Mouse (Mus musculus) myocyte (in vitro differentiated cells): ENCODE measurements at regions not wholly inside any gene's neighbourhood (a gene's known extent, or its start where the extent isn't known, plus 50 kb on each side); places are given as distances from the start of the nearest gene placed in this dataset.

Experiments used
- H3K27me3 ChIP-seq: one replicate; pipeline ENCODE4 v1.6.1; 2011; ENCODE audit not compliant: control insufficient read depth, insufficient read depth, insufficient read length
- H3K36me3 ChIP-seq: one replicate; pipeline ENCODE4 v1.6.1; 2011; ENCODE audit not compliant: control insufficient read depth, insufficient read depth
- H3K4me2 ChIP-seq: one replicate; pipeline ENCODE4 v1.6.1; 2011; ENCODE audit warnings: low read depth, control low read depth
- H3K4me3 ChIP-seq: one replicate; pipeline ENCODE4 v1.5.1; 2011; ENCODE audit warnings: mild to moderate bottlenecking, control low read depth, moderate library complexity
- H3K79me2 ChIP-seq: one replicate; pipeline ENCODE4 v1.6.1; 2011; ENCODE audit not compliant: control insufficient read depth, insufficient read depth
- H3ac ChIP-seq: one replicate; pipeline ENCODE4 v1.6.1; 2011; ENCODE audit not compliant: control insufficient read depth, insufficient read length
- CEBPB ChIP-seq: IDR thresholded peaks from 2 replicates; pipeline ENCODE4 v1.6.1; 2011; ENCODE audit warnings: mild to moderate bottlenecking, moderate library complexity; ENCODE audit not compliant: poor library complexity, insufficient read depth, severe bottlenecking
- E2F4 ChIP-seq: IDR thresholded peaks from one replicate; pipeline ENCODE4 v1.6.1; 2011; ENCODE audit warnings: mild to moderate bottlenecking, control low read depth, moderate library complexity; ENCODE audit not compliant: insufficient read depth
- MAX ChIP-seq: IDR thresholded peaks from one replicate; pipeline ENCODE4 v1.6.1; 2011; ENCODE audit warnings: low read depth, mild to moderate bottlenecking, control low read depth
- MYOD1 ChIP-seq, 3 experiments: IDR thresholded peaks; one replicate each; pipeline ENCODE4 v1.6.1; 2011; ENCODE audit warnings: control low read depth in 2 of 3, low read depth in 2 of 3, mild to moderate bottlenecking in 2 of 3, moderate library complexity in 1 of 3; ENCODE audit not compliant: insufficient read length in 2 of 3, control insufficient read depth in 1 of 3
- MYOG ChIP-seq, 3 experiments: IDR thresholded peaks; one replicate each; pipeline ENCODE4 v1.6.1; 2011; ENCODE audit warnings: control low read depth in 2 of 3, low read depth in 2 of 3, mild to moderate bottlenecking in 2 of 3; ENCODE audit not compliant: insufficient read length in 2 of 3, control insufficient read depth in 1 of 3, insufficient read depth in 1 of 3
- POLR2A ChIP-seq: IDR thresholded peaks from one replicate; pipeline ENCODE4 v1.6.1; 2011; ENCODE audit warnings: low read depth, mild to moderate bottlenecking, control low read depth, moderate library complexity; ENCODE audit not compliant: insufficient read length
- POLR2AphosphoS2 ChIP-seq: IDR thresholded peaks from one replicate; pipeline ENCODE4 v1.6.1; 2011; ENCODE audit warnings: low read depth, control low read depth; ENCODE audit not compliant: insufficient read length
- REST ChIP-seq: IDR thresholded peaks from one replicate; pipeline ENCODE4 v1.6.1; 2011; ENCODE audit warnings: mild to moderate bottlenecking, control low read depth, moderate library complexity; ENCODE audit not compliant: insufficient read depth, insufficient read length
- SRF ChIP-seq: IDR thresholded peaks from one replicate; pipeline ENCODE4 v1.6.1; 2011; ENCODE audit warnings: low read depth; ENCODE audit not compliant: control insufficient read depth, insufficient read length
- TCF12 ChIP-seq: IDR thresholded peaks from one replicate; pipeline ENCODE4 v1.6.1; 2011; ENCODE audit warnings: mild to moderate bottlenecking, control low read depth; ENCODE audit not compliant: poor library complexity, insufficient read depth, severe bottlenecking
- TCF3 ChIP-seq: IDR thresholded peaks from one replicate; pipeline ENCODE4 v1.6.1; 2011; ENCODE audit warnings: low read depth, control low read depth; ENCODE audit not compliant: insufficient read length
- USF1 ChIP-seq: IDR thresholded peaks from one replicate; pipeline ENCODE4 v1.6.1; 2011; ENCODE audit warnings: low read depth, mild to moderate bottlenecking, control low read depth, moderate library complexity

DNA sequence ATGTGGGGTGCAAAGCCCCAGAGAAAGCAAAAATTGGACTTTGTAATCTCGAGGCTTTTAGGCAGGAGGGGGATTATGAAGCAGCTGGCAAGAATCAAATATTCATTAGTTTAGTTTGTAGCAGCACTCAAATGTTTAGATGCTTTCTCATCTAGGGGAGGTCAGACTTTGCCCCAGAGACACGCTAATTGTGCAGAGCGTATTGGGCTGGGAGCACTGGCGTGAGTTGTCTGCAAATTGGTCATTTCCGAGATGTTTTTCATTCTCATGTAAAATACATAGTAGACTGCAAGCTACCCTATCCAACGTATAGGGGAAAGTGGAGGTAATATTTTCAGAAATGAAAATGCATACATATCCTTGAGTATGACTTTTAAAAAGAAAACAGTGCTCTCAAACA lies 139.2 kb upstream of the Palmd start:
- H3K27me3 ChIP-seq = no peaks in the 10 kb centered on the region
- H3K4me2 ChIP-seq = no peak overlapping the region
- no peak overlapping the region for H3K4me3 ChIP-seq
- TF ChIP-seq TCF3 (no peak), TCF12 (no peak), POLR2AphosphoS2 (no peak), SRF (no peak), REST (no peak), MYOG (IDR thresholded peaks at IDR 0.05; ENCODE audit: control insufficient read depth in 1 of 3, insufficient read depth in 1 of 3, insufficient read length in 2 of 3, low read depth in 2 of 3) (no peak), CEBPB (no peak), MYOD1 (IDR thresholded peaks at IDR 0.05; ENCODE audit: control insufficient read depth in 1 of 3, insufficient read length in 2 of 3, low read depth in 2 of 3) (no peak)
- no peaks in the 10 kb centered on the region for H3K36me3 ChIP-seq
- no peak overlapping the region for H3ac ChIP-seq
- H3K79me2 ChIP-seq = no peaks in the 10 kb centered on the region

DNA sequence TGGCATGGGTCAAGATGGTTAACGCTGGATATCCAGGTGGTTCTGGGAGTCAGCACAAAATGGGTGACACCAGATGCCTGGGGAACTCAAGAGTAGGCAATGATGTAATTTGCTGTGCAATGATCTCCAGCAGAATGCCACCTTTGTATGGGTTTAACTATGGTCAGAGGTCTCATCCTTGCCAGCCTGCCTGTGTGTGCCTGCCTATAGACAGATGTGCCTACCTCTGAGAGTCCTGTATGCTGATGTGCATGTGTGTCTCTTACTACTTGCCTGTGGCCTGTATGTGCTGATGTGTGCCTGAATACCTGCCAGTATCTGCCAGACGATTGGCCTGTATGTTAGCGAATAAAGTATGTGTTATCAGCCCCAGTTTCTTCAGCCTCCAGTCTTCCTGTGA lies 138.6 kb upstream of the Palmd start:
- TF ChIP-seq MYOG (IDR thresholded peaks at IDR 0.05; ENCODE audit: control insufficient read depth in 1 of 3, insufficient read depth in 1 of 3, insufficient read length in 2 of 3, low read depth in 2 of 3) (no peak), SRF (no peak), REST (no peak), POLR2A (no peak), MAX (no peak), TCF12 (no peak), CEBPB (no peak), MYOD1 (IDR thresholded peaks at IDR 0.05; ENCODE audit: control insufficient read depth in 1 of 3, insufficient read length in 2 of 3, low read depth in 2 of 3) (no peak), E2F4 (no peak), POLR2AphosphoS2 (no peak)
- Histone ChIP-seq H3K79me2 (no peaks in the 10 kb centered on the region), H3K4me3 (no peak overlapping the region), H3K36me3 (no peaks in the 10 kb centered on the region), H3ac (no peak overlapping the region), H3K27me3 (no peaks in the 10 kb centered on the region), H3K4me2 (no peak overlapping the region)

DNA sequence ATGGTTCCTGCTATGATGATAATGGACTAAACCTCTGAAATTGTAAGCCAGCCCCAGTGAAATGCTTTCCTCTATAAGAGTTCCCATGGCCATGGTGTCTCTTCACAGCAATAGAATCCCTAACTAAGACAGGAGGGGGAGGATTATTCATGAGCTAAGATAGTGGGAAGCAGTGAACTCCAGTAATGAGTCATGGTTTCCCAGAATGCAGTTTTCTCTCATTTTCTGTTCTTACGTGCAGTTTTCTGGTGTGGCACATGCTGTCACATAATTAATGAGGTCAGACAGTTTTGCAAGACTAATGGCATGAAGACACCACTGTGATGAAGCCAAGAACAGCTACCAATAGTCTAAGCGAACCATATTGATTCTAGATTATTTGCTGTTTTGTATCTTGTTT lies 118.9 kb upstream of the Palmd start:
- Histone ChIP-seq H3K4me3 (no peak overlapping the region), H3K36me3 (no peaks in the 10 kb centered on the region), H3ac (no peak overlapping the region), H3K4me2 (no peak overlapping the region), H3K27me3 (no peaks in the 10 kb centered on the region), H3K79me2 (no peaks in the 10 kb centered on the region)
- TF ChIP-seq USF1 = no peak
- TF ChIP-seq TCF12 = no peak
- TF ChIP-seq MYOD1 (IDR thresholded peaks at IDR 0.05; ENCODE audit: control insufficient read depth in 1 of 3, insufficient read length in 2 of 3, low read depth in 2 of 3) = no peak
- no peak for TF ChIP-seq POLR2AphosphoS2
- no peak for TF ChIP-seq CEBPB
- no peak for TF ChIP-seq MAX
- TF ChIP-seq E2F4 = no peak
- no peak for TF ChIP-seq REST

DNA sequence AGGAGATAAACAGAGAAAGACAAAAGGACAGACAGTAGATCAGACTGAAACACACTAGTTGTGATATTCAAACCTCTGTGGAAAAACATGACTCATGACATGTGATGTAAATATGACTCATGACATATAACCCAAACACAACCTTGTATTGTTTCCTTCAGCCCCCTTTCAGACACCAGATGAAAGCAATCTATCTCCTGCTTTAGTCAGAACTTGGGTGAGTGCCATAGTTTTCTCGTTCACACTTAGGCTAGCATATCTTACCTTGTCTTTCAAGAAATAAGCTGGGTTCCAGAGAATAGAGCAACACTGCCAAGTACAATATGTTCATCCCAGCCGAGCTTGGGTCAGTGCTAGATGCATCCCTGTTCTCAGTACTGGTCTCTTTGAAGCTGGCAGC lies 107.9 kb upstream of the Palmd start:
- H3ac ChIP-seq = no peak overlapping the region
- TF ChIP-seq MYOD1 (IDR thresholded peaks at IDR 0.05; ENCODE audit: control insufficient read depth in 1 of 3, insufficient read length in 2 of 3, low read depth in 2 of 3) (no peak), SRF (no peak), CEBPB (0 out of 2 replicates have a peak, but pooled peaks have one; percentile 13), USF1 (no peak), MAX (peak; percentile 34), MYOG (IDR thresholded peaks at IDR 0.05; ENCODE audit: control insufficient read depth in 1 of 3, insufficient read depth in 1 of 3, insufficient read length in 2 of 3, low read depth in 2 of 3) (no peak), REST (no peak)
- no peak overlapping the region for H3K4me3 ChIP-seq
- no peaks in the 10 kb centered on the region for H3K36me3 ChIP-seq
- H3K79me2 ChIP-seq = no peaks in the 10 kb centered on the region
- H3K27me3 ChIP-seq = no peaks in the 10 kb centered on the region
- H3K4me2 ChIP-seq = peak overlapping the region; percentile 46

DNA sequence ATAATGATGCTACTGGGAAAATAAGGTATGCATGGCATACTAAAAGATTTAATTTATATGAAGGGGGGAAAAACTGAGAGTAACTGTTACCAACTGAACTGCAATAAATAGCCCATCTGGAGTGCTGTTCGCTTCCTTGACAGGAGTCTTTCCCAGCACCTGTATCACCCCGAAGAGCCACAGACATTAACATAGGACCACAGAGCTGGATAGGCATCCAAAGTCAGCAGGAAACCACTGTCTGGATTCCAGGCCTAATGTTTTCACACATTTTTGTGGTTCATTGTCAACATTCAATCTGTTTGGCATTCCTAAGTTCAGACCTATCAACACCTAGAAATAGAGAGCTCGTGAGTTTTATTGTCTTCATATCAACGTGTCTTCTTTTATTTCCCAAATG lies 104.6 kb upstream of the Palmd start:
- Histone ChIP-seq H3K4me3 (no peak overlapping the region), H3K27me3 (no peaks in the 10 kb centered on the region), H3K79me2 (no peaks in the 10 kb centered on the region), H3K36me3 (no peaks in the 10 kb centered on the region), H3K4me2 (peak overlapping the region; percentile 33), H3ac (no peak overlapping the region)
- no peak for TF ChIP-seq MYOG (IDR thresholded peaks at IDR 0.05; ENCODE audit: control insufficient read depth in 1 of 3, insufficient read depth in 1 of 3, insufficient read length in 2 of 3, low read depth in 2 of 3)
- no peak for TF ChIP-seq E2F4
- TF ChIP-seq MYOD1 (IDR thresholded peaks at IDR 0.05; ENCODE audit: control insufficient read depth in 1 of 3, insufficient read length in 2 of 3, low read depth in 2 of 3) = peak in 2 of 3 experiments; percentile 1 to 34

DNA sequence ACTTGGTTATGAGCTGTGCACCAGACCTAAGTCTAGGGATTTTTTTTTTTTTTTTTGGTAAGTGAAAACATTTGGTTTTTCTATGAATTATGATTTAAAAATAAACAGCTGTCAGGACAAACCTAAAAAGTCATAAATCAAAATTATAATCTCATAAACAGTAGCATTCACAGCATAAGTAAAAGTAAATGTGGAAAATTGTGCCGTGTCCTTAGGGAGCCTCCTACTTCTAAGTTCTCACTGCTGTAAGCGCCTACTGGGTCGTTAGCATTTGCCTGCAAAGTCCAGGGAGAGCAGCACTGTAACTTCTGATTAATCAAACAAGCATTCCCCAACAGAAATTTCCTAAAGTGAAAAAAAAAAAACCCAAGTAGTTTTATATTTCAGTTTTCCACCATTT lies 104.2 kb upstream of the Palmd start:
- Histone ChIP-seq H3ac (no peak overlapping the region), H3K4me2 (peak overlapping the region; percentile 33), H3K4me3 (no peak overlapping the region), H3K27me3 (no peaks in the 10 kb centered on the region), H3K36me3 (no peaks in the 10 kb centered on the region), H3K79me2 (no peaks in the 10 kb centered on the region)
- TF ChIP-seq SRF = no peak
- TF ChIP-seq MYOG (IDR thresholded peaks at IDR 0.05; ENCODE audit: control insufficient read depth in 1 of 3, insufficient read depth in 1 of 3, insufficient read length in 2 of 3, low read depth in 2 of 3) = no peak
- TF ChIP-seq CEBPB = no peak
